Mouse (Mus musculus) stomach, postnatal 0 days (tissue): ENCODE measurements around the gene Fam78b. TPM values are rescaled to one million over a fixed set of nuclear protein-coding genes. Genes with fewer than 3 reads are reported as not detected.

Experiments used
- ATAC-seq: fragments of 200-750 bp; cut with Nextera tagmentation; 2 replicates; pipeline ENCODE4 v1.8.0; 2017; ENCODE audit not compliant: low FRiP score, low TSS enrichment
- DNase-seq: peaks from one replicate; pipeline ENCODE4 v3.0.0-alpha.2; 2016; ENCODE audit warnings: low spot score
- H3K27ac ChIP-seq: fragments of 300-500 bp; sonication (generic); replicated peaks from 2 replicates; pipeline ENCODE4 v1.5.1; 2014; ENCODE audit warnings: mild to moderate bottlenecking, control low read depth
- H3K27me3 ChIP-seq: fragments of 300-500 bp; sonication (generic); 2 replicates; pipeline ENCODE4 v1.6.1; 2014; ENCODE audit warnings: low read length; ENCODE audit not compliant: control insufficient read depth, insufficient read depth
- H3K36me3 ChIP-seq: fragments of 300-500 bp; sonication (generic); 2 replicates; pipeline ENCODE4 v1.6.1; 2014; ENCODE audit warnings: low read length, mixed read lengths; ENCODE audit not compliant: control insufficient read depth, insufficient read depth
- H3K4me1 ChIP-seq: fragments of 300-500 bp; sonication (generic); replicated peaks from 2 replicates; pipeline ENCODE4 v1.6.1; 2014; ENCODE audit warnings: antibody characterized with exemption; ENCODE audit not compliant: control insufficient read depth, insufficient read depth
- H3K4me2 ChIP-seq: fragments of 300-500 bp; sonication (generic); replicated peaks from 2 replicates; pipeline ENCODE4 v1.6.1; 2014; ENCODE audit warnings: low read depth, mild to moderate bottlenecking, control low read depth, moderate library complexity
- H3K4me3 ChIP-seq: fragments of 300-500 bp; sonication (generic); 2 replicates; pipeline ENCODE4 v1.5.1; 2014; ENCODE audit warnings: low read depth, low read length, control low read depth
- H3K9ac ChIP-seq: fragments of 300-500 bp; sonication (generic); 2 replicates; pipeline ENCODE4 v1.6.1; 2014; ENCODE audit warnings: mild to moderate bottlenecking, low read length, control low read depth, mixed read lengths
- H3K9me3 ChIP-seq: fragments of 300-500 bp; sonication (generic); 2 replicates; pipeline ENCODE4 v1.6.1; 2016; ENCODE audit warnings: low read length; ENCODE audit not compliant: control insufficient read depth
- CTCF ChIP-seq: IDR thresholded peaks from 2 replicates; pipeline ENCODE4 v1.5.1; 2016; ENCODE audit warnings: antibody characterized with exemption, low read depth, mild to moderate bottlenecking, moderate library complexity
- EP300 ChIP-seq: optimal IDR thresholded peaks from 2 replicates; pipeline ENCODE3; 2016; ENCODE audit warnings: antibody characterized with exemption
- WGBS: fragments of 180-500 bp; shearing (Covaris S2); extraction: QIAGEN DNeasy Blood & Tissue Kit; methylation state at CpG from one replicate; pipeline ENCODE4 v1.1.7; 2014; 5-methylcytosine and 5-hydroxymethylcytosine counted together
- polyA plus RNA-seq: library from polyadenylated mRNA; unstranded; fragments of >200 nt; fragmentation: Nextera tagmentation; extraction: Ambion mirVana; gene quantifications from 2 replicates; pipeline ENCODE4 v1.2.1, GENCODE M21; 2015

Gene Fam78b
- polyA plus RNA-seq, 1 experiment from 2014 or later: 0.36 TPM

GRCm38 (mm10) chr1:167075726-167076125 lies 74.5 kb downstream of the Fam78b start:
- 75% methylated on average over 8 of the region's 8 CpGs for WGBS
- Histone ChIP-seq H3K9ac (no peak overlapping the region), H3K27ac (no peak overlapping the region), H3K36me3 (no peaks in the 10 kb centered on the region), H3K9me3 (no peaks in the 10 kb centered on the region), H3K4me3 (no peak overlapping the region), H3K27me3 (no peaks in the 10 kb centered on the region), H3K4me2 (no peak overlapping the region), H3K4me1 (no peaks in the 10 kb centered on the region)
- ATAC-seq (no peak), DNase-seq (no peak)
- no peak for TF ChIP-seq EP300
- no peak for TF ChIP-seq CTCF

- Histone ChIP-seq H3K9ac (no peak overlapping the region), H3K9me3 (no peaks in the 10 kb centered on the region), H3K27me3 (no peaks in the 10 kb centered on the region), H3K4me3 (no peak overlapping the region), H3K36me3 (no peaks in the 10 kb centered on the region), H3K27ac (no peak overlapping the region), H3K4me2 (no peak overlapping the region), H3K4me1 (no peaks in the 10 kb centered on the region)
- DNase-seq (no peak), ATAC-seq (no peak)
- no peak for TF ChIP-seq EP300
- 22% methylated on average over 5 of the region's 5 CpGs for WGBS
Observed at GRCm38 (mm10) chr1:167079476-167079875, 78.3 kb downstream of the Fam78b start.

DNA sequence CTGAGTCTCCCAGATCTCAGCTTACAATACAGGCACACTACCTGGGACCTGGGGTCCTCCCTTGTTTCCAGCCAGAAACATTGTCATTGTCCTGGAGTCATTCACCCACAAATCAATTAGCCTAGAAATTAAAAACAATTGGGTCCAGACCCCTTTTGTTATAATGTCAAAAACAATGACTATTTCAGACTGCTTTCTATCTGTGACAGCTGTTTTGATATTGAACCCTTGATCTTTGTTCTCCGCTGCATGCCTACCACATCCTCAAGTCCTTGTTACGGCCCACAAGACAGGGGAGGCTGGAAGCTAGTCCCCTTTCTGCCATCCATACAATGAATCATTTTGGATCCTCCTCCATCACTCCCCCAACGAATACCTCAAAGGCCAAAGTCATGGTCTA lies 80.7 kb downstream of the Fam78b start:
- TF ChIP-seq EP300: no peak
- TF ChIP-seq CTCF: no peak
- H3K4me1 ChIP-seq: no peaks in the 10 kb centered on the region
- no peaks in the 10 kb centered on the region for H3K27me3 ChIP-seq
- no peak overlapping the region for H3K4me2 ChIP-seq
- H3K9ac ChIP-seq: no peak overlapping the region
- H3K4me3 ChIP-seq: no peak overlapping the region
- no peaks in the 10 kb centered on the region for H3K9me3 ChIP-seq
- no peaks in the 10 kb centered on the region for H3K36me3 ChIP-seq
- ATAC-seq (no peak), DNase-seq (no peak)
- H3K27ac ChIP-seq: no peak overlapping the region
- 71% methylated on average over 3 of the region's 3 CpGs for WGBS

DNA sequence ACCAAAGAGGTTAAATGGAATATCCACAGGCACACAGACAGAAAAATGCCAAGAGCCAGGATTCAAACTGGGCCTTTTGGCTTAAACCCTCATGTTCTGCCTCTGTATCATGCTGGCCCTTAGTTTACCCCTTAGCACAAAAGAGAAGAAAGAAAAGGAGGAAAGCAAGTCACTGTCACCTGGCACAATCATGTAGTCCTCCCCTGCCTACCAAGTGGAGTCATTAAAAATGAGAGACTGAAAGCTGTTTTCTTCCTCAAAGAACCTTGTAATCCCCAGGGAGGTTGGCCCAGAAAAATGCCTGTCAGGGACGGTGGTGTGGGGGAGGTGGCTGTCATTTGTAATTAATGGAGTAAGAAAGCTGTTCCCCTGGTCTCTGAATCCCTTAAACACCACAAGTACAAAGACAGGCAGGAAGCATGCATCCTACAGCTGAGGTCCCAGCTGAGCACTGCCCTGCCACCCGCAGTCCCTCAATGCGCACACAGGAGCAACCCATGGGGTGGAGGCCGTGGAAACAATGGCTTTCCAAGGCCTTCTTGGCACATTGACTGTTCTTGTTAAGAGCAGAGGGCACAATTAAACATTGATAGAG lies 81.4 kb downstream of the Fam78b start:
- H3K9me3 ChIP-seq: no peaks in the 10 kb centered on the region
- no peak for DNase-seq
- no peaks in the 10 kb centered on the region for H3K36me3 ChIP-seq
- no peaks in the 10 kb centered on the region for H3K27me3 ChIP-seq
- WGBS: 30% methylated on average over 4 of the region's 4 CpGs
- no peak overlapping the region for H3K9ac ChIP-seq
- no peak overlapping the region for H3K27ac ChIP-seq
- no peaks in the 10 kb centered on the region for H3K4me1 ChIP-seq
- TF ChIP-seq CTCF: no peak
- TF ChIP-seq EP300: no peak
- no peak overlapping the region for H3K4me2 ChIP-seq
- H3K4me3 ChIP-seq: no peak overlapping the region
- ATAC-seq: no peak

DNA sequence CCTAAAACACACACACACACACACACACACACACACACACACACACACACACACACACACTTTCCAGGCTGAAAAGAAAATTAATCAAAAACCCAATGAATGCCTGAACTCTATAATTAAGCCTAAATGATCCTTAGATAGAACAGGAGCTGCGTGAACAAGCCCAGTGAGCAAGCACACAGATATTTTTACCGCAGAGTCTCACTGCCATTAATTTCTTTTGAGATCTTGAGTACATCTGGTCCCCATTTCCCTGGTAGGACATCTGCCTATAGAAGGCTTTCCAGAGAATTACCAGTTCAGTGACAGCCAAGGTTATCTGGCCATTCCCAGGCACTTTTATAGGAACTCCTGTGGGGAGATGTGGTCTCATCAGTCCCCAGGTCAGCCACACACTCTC lies 82.0 kb downstream of the Fam78b start:
- TF ChIP-seq CTCF (no peak), EP300 (no peak)
- no peak overlapping the region for H3K4me2 ChIP-seq
- no peak for DNase-seq
- no peaks in the 10 kb centered on the region for H3K27me3 ChIP-seq
- no peak overlapping the region for H3K27ac ChIP-seq
- ATAC-seq: no peak
- H3K9ac ChIP-seq: no peak overlapping the region
- no peaks in the 10 kb centered on the region for H3K4me1 ChIP-seq
- H3K9me3 ChIP-seq: no peaks in the 10 kb centered on the region
- no peak overlapping the region for H3K4me3 ChIP-seq
- H3K36me3 ChIP-seq: no peaks in the 10 kb centered on the region
- WGBS: 60% methylated on average over 2 of the region's 2 CpGs

DNA sequence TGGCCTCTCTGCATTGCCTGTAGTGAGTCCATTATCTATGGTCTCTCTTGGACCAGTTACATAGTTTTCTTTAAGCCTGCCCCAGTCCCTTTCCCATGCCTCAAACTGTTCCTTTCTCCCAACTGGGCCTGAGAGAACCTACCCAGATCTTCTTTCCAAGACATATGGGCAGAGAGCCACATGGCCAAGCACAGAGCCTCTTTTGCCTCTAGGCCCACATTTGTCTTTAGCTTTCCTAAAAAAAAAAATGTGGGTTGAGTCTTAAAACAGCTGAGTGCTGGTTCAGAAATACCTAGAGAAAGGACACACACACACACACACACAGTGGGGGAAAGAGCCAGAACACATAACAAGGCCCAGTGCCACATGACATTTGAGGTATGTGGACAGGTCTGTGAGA lies 83.1 kb downstream of the Fam78b start:
- no peak for TF ChIP-seq CTCF
- no peak for TF ChIP-seq EP300
- Histone ChIP-seq H3K36me3 (no peaks in the 10 kb centered on the region), H3K27ac (no peak overlapping the region), H3K4me3 (no peak overlapping the region), H3K9ac (no peak overlapping the region), H3K4me2 (no peak overlapping the region), H3K4me1 (no peaks in the 10 kb centered on the region), H3K27me3 (no peaks in the 10 kb centered on the region), H3K9me3 (no peaks in the 10 kb centered on the region)
- DNase-seq: no peak
- ATAC-seq: no peak
